Mouse (Mus musculus): Measurements from ENCODE around the gene Retreg1. TPM values are rescaled to one million over a fixed set of nuclear protein-coding genes. Genes with fewer than 3 reads are reported as not detected.
"Not testable (repeated sequence)": the region's sequence is repeated elsewhere in the genome, so short reads cannot be mapped to it uniquely, and the experiment has no call there.

The Retreg1 gene
- polyA plus RNA-seq, 1 experiment from 2014 or later, result 16.7 TPM

- no peak overlapping the region for H3K4me2 ChIP-seq (ENCODE audit: low read depth, low read length)
- no peaks in the 10 kb centered on the region for H3K36me3 ChIP-seq (ENCODE audit: control insufficient read depth, insufficient read depth, low read length)
- H3K9me3 ChIP-seq (ENCODE audit: control insufficient read depth, low read length), result no peaks in the 10 kb centered on the region
- 62% methylated on average over 6 of the region's 6 CpGs for WGBS
- no peak for ATAC-seq (ENCODE audit: low read depth)
- no peaks in the 10 kb centered on the region for H3K4me1 ChIP-seq (ENCODE audit: control insufficient read depth, insufficient read depth, low read length)
- H3K9ac ChIP-seq (replicated peaks; ENCODE audit: low read depth, low read length), result no peak overlapping the region
- H3K4me3 ChIP-seq (ENCODE audit: low read depth, low read length), result no peak overlapping the region
- no peaks in the 10 kb centered on the region for H3K27me3 ChIP-seq (ENCODE audit: control insufficient read depth, insufficient read depth, low read length)
- no peak overlapping the region for H3K27ac ChIP-seq (ENCODE audit: low read depth, low read length)
Measured at GRCm38 (mm10) chr15:25966220-25966774, 123.3 kb downstream of the Retreg1 start.

- Histone ChIP-seq H3K27ac (ENCODE audit: low read depth, low read length) (no peak overlapping the region), H3K4me1 (ENCODE audit: control insufficient read depth, insufficient read depth, low read length) (no peaks in the 10 kb centered on the region)
- whole genome bisulfite sequencing, result 87% methylated on average over 9 of the region's 9 CpGs
Measured at GRCm38 (mm10) chr15:25971596-25971995, 128.6 kb downstream of the Retreg1 start.

GRCm38 (mm10) chr15:25972758-25973157, 129.8 kb downstream of the Retreg1 start:
- Histone ChIP-seq H3K36me3 (ENCODE audit: control insufficient read depth, insufficient read depth, low read length) (no peaks in the 10 kb centered on the region), H3K4me3 (ENCODE audit: low read depth, low read length) (no peak overlapping the region), H3K27me3 (ENCODE audit: control insufficient read depth, insufficient read depth, low read length) (no peaks in the 10 kb centered on the region), H3K9ac (replicated peaks; ENCODE audit: low read depth, low read length) (no peak overlapping the region), H3K9me3 (ENCODE audit: control insufficient read depth, low read length) (no peaks in the 10 kb centered on the region), H3K4me2 (ENCODE audit: low read depth, low read length) (no peak overlapping the region), H3K4me1 (ENCODE audit: control insufficient read depth, insufficient read depth, low read length) (no peaks in the 10 kb centered on the region), H3K27ac (ENCODE audit: low read depth, low read length) (no peak overlapping the region)
- ATAC-seq (ENCODE audit: low read depth), result no peak
- WGBS, result 90% methylated on average over 5 of the region's 5 CpGs

More at GRCm38 (mm10) chr15:25971596-25971995, 128.6 kb downstream of the Retreg1 start:
- Histone ChIP-seq H3K27me3 (ENCODE audit: control insufficient read depth, insufficient read depth, low read length) (no peaks in the 10 kb centered on the region), H3K36me3 (ENCODE audit: control insufficient read depth, insufficient read depth, low read length) (no peaks in the 10 kb centered on the region), H3K9ac (replicated peaks; ENCODE audit: low read depth, low read length) (no peak overlapping the region), H3K4me2 (ENCODE audit: low read depth, low read length) (no peak overlapping the region), H3K9me3 (ENCODE audit: control insufficient read depth, low read length) (no peaks in the 10 kb centered on the region), H3K4me3 (ENCODE audit: low read depth, low read length) (no peak overlapping the region)
- no peak for ATAC-seq (ENCODE audit: low read depth)

GRCm38 (mm10) chr15:25974352-25974751, 131.4 kb downstream of the Retreg1 start:
- Histone ChIP-seq H3K36me3 (ENCODE audit: control insufficient read depth, insufficient read depth, low read length) (no peaks in the 10 kb centered on the region), H3K4me1 (ENCODE audit: control insufficient read depth, insufficient read depth, low read length) (no peaks in the 10 kb centered on the region), H3K27ac (ENCODE audit: low read depth, low read length) (no peak overlapping the region), H3K9ac (replicated peaks; ENCODE audit: low read depth, low read length) (no peak overlapping the region), H3K4me2 (ENCODE audit: low read depth, low read length) (no peak overlapping the region), H3K27me3 (ENCODE audit: control insufficient read depth, insufficient read depth, low read length) (no peaks in the 10 kb centered on the region), H3K9me3 (ENCODE audit: control insufficient read depth, low read length) (no peaks in the 10 kb centered on the region), H3K4me3 (ENCODE audit: low read depth, low read length) (no peak overlapping the region)
- WGBS, result 95% methylated on average over 4 of the region's 4 CpGs
- no peak for ATAC-seq (ENCODE audit: low read depth)

- ATAC-seq (ENCODE audit: low read depth), result no peak
- Histone ChIP-seq H3K4me3 (ENCODE audit: low read depth, low read length) (no peak overlapping the region), H3K4me2 (ENCODE audit: low read depth, low read length) (no peak overlapping the region), H3K27ac (ENCODE audit: low read depth, low read length) (no peak overlapping the region), H3K27me3 (ENCODE audit: control insufficient read depth, insufficient read depth, low read length) (no peaks in the 10 kb centered on the region), H3K9me3 (ENCODE audit: control insufficient read depth, low read length) (no peaks in the 10 kb centered on the region), H3K36me3 (ENCODE audit: control insufficient read depth, insufficient read depth, low read length) (no peaks in the 10 kb centered on the region), H3K9ac (replicated peaks; ENCODE audit: low read depth, low read length) (no peak overlapping the region), H3K4me1 (ENCODE audit: control insufficient read depth, insufficient read depth, low read length) (no peaks in the 10 kb centered on the region)
- 93% methylated on average over 6 of the region's 6 CpGs for WGBS
Measured at GRCm38 (mm10) chr15:25975810-25976209, 132.8 kb downstream of the Retreg1 start.

- peak; percentile 57 for ATAC-seq (ENCODE audit: low read depth)
- H3K36me3 ChIP-seq (ENCODE audit: control insufficient read depth, insufficient read depth, low read length); H3K9me3 ChIP-seq (ENCODE audit: control insufficient read depth, low read length); H3K27me3 ChIP-seq (ENCODE audit: control insufficient read depth, insufficient read depth, low read length): not testable (repeated sequence)
- Histone ChIP-seq H3K4me1 (ENCODE audit: control insufficient read depth, insufficient read depth, low read length) (peaks cover 16% of the 10 kb centered on the region), H3K27ac (ENCODE audit: low read depth, low read length) (peak overlapping the region; percentile 89), H3K4me3 (ENCODE audit: low read depth, low read length) (peak overlapping the region; percentile 96), H3K9ac (replicated peaks; ENCODE audit: low read depth, low read length) (peak overlapping the region; percentile 63), H3K4me2 (ENCODE audit: low read depth, low read length) (peak overlapping the region; percentile 78)
- 19% methylated on average over 6 of the region's 6 CpGs for WGBS
Measured at GRCm38 (mm10) chr15:25983614-25984013, 140.6 kb downstream of the Retreg1 start.

- Histone ChIP-seq H3K4me3 (ENCODE audit: low read depth, low read length) (peak within 1 kb of the TSS; percentile 96), H3K4me2 (ENCODE audit: low read depth, low read length) (peak within 1 kb of the TSS; percentile 78), H3K27me3 (ENCODE audit: control insufficient read depth, insufficient read depth, low read length) (no peaks in the 10 kb centered on the region), H3K36me3 (ENCODE audit: control insufficient read depth, insufficient read depth, low read length) (no peaks in the 10 kb centered on the region; the same call in 1 of the 2 replicates), H3K4me1 (ENCODE audit: control insufficient read depth, insufficient read depth, low read length) (peaks cover 16% of the 10 kb centered on the region), H3K27ac (ENCODE audit: low read depth, low read length) (peak within 1 kb of the TSS; percentile 89), H3K9ac (replicated peaks; ENCODE audit: low read depth, low read length) (peak within 1 kb of the TSS; percentile 87), H3K9me3 (ENCODE audit: control insufficient read depth, low read length) (no peaks in the 10 kb centered on the region)
- peak; percentile 97 for ATAC-seq (ENCODE audit: low read depth)
- WGBS, result under 1% methylated on average over 57 of the region's 57 CpGs
Measured at GRCm38 (mm10) chr15:25984067-25984733, 141.2 kb downstream of the Retreg1 start, which contains the start of gene Zfp622. Gene Zfp622, plus strand, starts transcription at chr15:25984366.

- under 1% methylated on average over 69 of the region's 71 CpGs for whole genome bisulfite sequencing
- H3K4me3 ChIP-seq (ENCODE audit: low read depth, low read length), result peak overlapping the region; percentile 96
- peak overlapping the region; percentile 87 for H3K9ac ChIP-seq (replicated peaks; ENCODE audit: low read depth, low read length)
- peaks cover 16% of the 10 kb centered on the region for H3K4me1 ChIP-seq (ENCODE audit: control insufficient read depth, insufficient read depth, low read length)
- H3K27me3 ChIP-seq (ENCODE audit: control insufficient read depth, insufficient read depth, low read length), result no peaks in the 10 kb centered on the region
- peak overlapping the region; percentile 85 for H3K27ac ChIP-seq (ENCODE audit: low read depth, low read length)
- H3K4me2 ChIP-seq (ENCODE audit: low read depth, low read length), result peak overlapping the region; percentile 78
- ATAC-seq (ENCODE audit: low read depth), result peak; percentile 30; the same call in 1 of the 2 replicates
- H3K36me3 ChIP-seq (ENCODE audit: control insufficient read depth, insufficient read depth, low read length), result no peaks in the 10 kb centered on the region; the same call in 1 of the 2 replicates
- H3K9me3 ChIP-seq (ENCODE audit: control insufficient read depth, low read length), result no peaks in the 10 kb centered on the region
Measured at GRCm38 (mm10) chr15:25984734-25985492, 141.9 kb downstream of the Retreg1 start.
